Mouse (Mus musculus): ENCODE results near the gene C1galt1c1. TPM values are rescaled to one million over a fixed set of nuclear protein-coding genes. Genes with fewer than 3 reads are reported as not detected.

C1galt1c1 gene
- total RNA-seq, 1 experiment = 17.1 TPM

GRCm38 (mm10) chrX:38583261-38583660, 51.6 kb downstream of the C1galt1c1 start:
- TF ChIP-seq HCFC1 (IDR thresholded peaks at IDR 0.05; ENCODE audit: borderline replicate concordance, insufficient read depth, low read length) (no peak), MAFK (IDR thresholded peaks at IDR 0.05; ENCODE audit: insufficient read depth, low read depth, low read length) (no peak), ZNF384 (IDR thresholded peaks at IDR 0.05; ENCODE audit: low read depth, low read length) (no peak), ZC3H11A (IDR thresholded peaks at IDR 0.05; ENCODE audit: borderline replicate concordance, low read depth, low read length) (no peak), CHD2 (IDR thresholded peaks at IDR 0.05; ENCODE audit: low read depth, low read length) (no peak)
- Histone ChIP-seq H3K27ac (ENCODE audit: insufficient read depth, low read depth, low read length, poor library complexity, severe bottlenecking) (no peak overlapping the region), H3K4me3 (ENCODE audit: insufficient read depth in 1 of 2, low read depth in 1 of 2, low read length in 2 of 2, poor library complexity in 1 of 2, severe bottlenecking in 1 of 2) (no peak overlapping the region), H3K9me3 (ENCODE audit: control insufficient read depth, insufficient read depth, low read depth, low read length) (no peaks in the 10 kb centered on the region), H3K36me3 (ENCODE audit: control insufficient read depth, insufficient read depth, low read length, poor library complexity, severe bottlenecking) (no peaks in the 10 kb centered on the region), H3K4me1 (ENCODE audit: control insufficient read depth in 2 of 2, insufficient read depth in 2 of 2, low read length in 2 of 2, poor library complexity in 1 of 2) (no peaks in the 10 kb centered on the region), H3K9ac (ENCODE audit: insufficient read depth, low read depth, low read length, poor library complexity, severe bottlenecking) (no peak overlapping the region)
- no peak for DNase-seq (ENCODE audit: low read depth, low spot score)
- in situ Hi-C loops (cut with MboI; ENCODE audit: low sequenced_read_pairs in 2 of 2, unreplicated experiment in 2 of 2) = no loop called here

GRCm38 (mm10) chrX:38581140-38581539, 53.7 kb downstream of the C1galt1c1 start:
- no peak overlapping the region for H3K9ac ChIP-seq (ENCODE audit: insufficient read depth, low read depth, low read length, poor library complexity, severe bottlenecking)
- H3K36me3 ChIP-seq (ENCODE audit: control insufficient read depth, insufficient read depth, low read length, poor library complexity, severe bottlenecking) = no peaks in the 10 kb centered on the region
- no peaks in the 10 kb centered on the region for H3K9me3 ChIP-seq (ENCODE audit: control insufficient read depth, insufficient read depth, low read depth, low read length)
- H3K27ac ChIP-seq (ENCODE audit: insufficient read depth, low read depth, low read length, poor library complexity, severe bottlenecking) = no peak overlapping the region
- TF ChIP-seq HCFC1 (IDR thresholded peaks at IDR 0.05; ENCODE audit: borderline replicate concordance, insufficient read depth, low read length) = no peak
- TF ChIP-seq ZC3H11A (IDR thresholded peaks at IDR 0.05; ENCODE audit: borderline replicate concordance, low read depth, low read length) = no peak
- no peak for TF ChIP-seq CHD2 (IDR thresholded peaks at IDR 0.05; ENCODE audit: low read depth, low read length)
- TF ChIP-seq MAFK (IDR thresholded peaks at IDR 0.05; ENCODE audit: insufficient read depth, low read depth, low read length) = no peak
- TF ChIP-seq ZNF384 (IDR thresholded peaks at IDR 0.05; ENCODE audit: low read depth, low read length) = no peak
- H3K4me1 ChIP-seq (ENCODE audit: control insufficient read depth in 2 of 2, insufficient read depth in 2 of 2, low read length in 2 of 2, poor library complexity in 1 of 2) = no peaks in the 10 kb centered on the region
- DNase-seq (ENCODE audit: low read depth, low spot score) = no peak
- no peak overlapping the region for H3K4me3 ChIP-seq (ENCODE audit: insufficient read depth in 1 of 2, low read depth in 1 of 2, low read length in 2 of 2, poor library complexity in 1 of 2, severe bottlenecking in 1 of 2)
- in situ Hi-C loops (cut with MboI; ENCODE audit: low sequenced_read_pairs in 2 of 2, unreplicated experiment in 2 of 2) = no loop called here

Other genes starting within 250 kb of the C1galt1c1 start
- 33.1 and 34.0 TPM in 2 replicates for gene Lamp2, start 178.6 kb downstream of the C1galt1c1 start, total RNA-seq (2012; rRNA removed)
- 67.4 and 114 TPM in 2 replicates for gene Cul4b, start 58.9 kb downstream of the C1galt1c1 start, total RNA-seq (2012; rRNA removed)
- 37.3 and 44.7 TPM in 2 replicates for gene Mcts1, start 34.5 kb downstream of the C1galt1c1 start, total RNA-seq (2012; rRNA removed)
- gene 6030498E09Rik, start 137.6 kb upstream of the C1galt1c1 start, total RNA-seq (2012; rRNA removed) = not detected in 2 replicates

Data from ES-E14 (cell line).